Mouse (Mus musculus) embryonic facial prominence, embryonic 12.5 days (tissue): Measurements from ENCODE around the gene Cdhr5. TPM values are rescaled to one million over a fixed set of nuclear protein-coding genes. Genes with fewer than 3 reads are reported as not detected.

Source experiments
- ATAC-seq: fragments of 200-750 bp; cut with Nextera tagmentation; 2 replicates; pipeline ENCODE4 v1.8.0; 2017; ENCODE audit not compliant: insufficient number of reproducible peaks, insufficient read depth, low FRiP score, low TSS enrichment
- H3K27ac ChIP-seq: fragments of 300-500 bp; sonication (generic); 2 replicates; pipeline ENCODE4 v1.5.1; 2016; ENCODE audit warnings: mild to moderate bottlenecking
- H3K27me3 ChIP-seq: fragments of 300-500 bp; sonication (generic); 2 replicates; pipeline ENCODE4 v1.6.1; 2016; ENCODE audit warnings: mild to moderate bottlenecking, moderate library complexity
- H3K36me3 ChIP-seq: fragments of 300-500 bp; sonication (generic); 2 replicates; pipeline ENCODE4 v1.6.1; 2016; ENCODE audit warnings: mild to moderate bottlenecking
- H3K4me1 ChIP-seq: fragments of 300-500 bp; sonication (generic); 2 replicates; pipeline ENCODE4 v1.6.1; 2016
- H3K4me2 ChIP-seq: fragments of 300-500 bp; sonication (generic); replicated peaks from 2 replicates; pipeline ENCODE4 v1.6.1; 2016; ENCODE audit warnings: mild to moderate bottlenecking, moderate library complexity
- H3K4me3 ChIP-seq: fragments of 300-500 bp; sonication (generic); 2 replicates; pipeline ENCODE4 v1.5.1; 2016; ENCODE audit warnings: mild to moderate bottlenecking
- H3K9ac ChIP-seq: fragments of 300-500 bp; sonication (generic); 2 replicates; pipeline ENCODE4 v1.6.1; 2016; ENCODE audit warnings: mild to moderate bottlenecking, moderate library complexity
- H3K9me3 ChIP-seq: fragments of 300-500 bp; sonication (generic); 2 replicates; pipeline ENCODE4 v1.6.1; 2016; ENCODE audit warnings: mild to moderate bottlenecking, moderate library complexity
- WGBS: fragments of 180-500 bp; shearing (Covaris S2); methylation state at CpG from one replicate; pipeline ENCODE4 v1.1.7; 2016; 5-methylcytosine and 5-hydroxymethylcytosine counted together
- polyA plus RNA-seq: library from polyadenylated mRNA; unstranded; fragments of >200 nt; fragmentation: Nextera tagmentation; extraction: Ambion mirVana; gene quantifications from 2 replicates; pipeline ENCODE4 v1.2.1, GENCODE M21; 2016

The Cdhr5 gene
- polyA plus RNA-seq, 1 experiment from 2014 or later, result not detected

- no peaks in the 10 kb centered on the region for H3K9me3 ChIP-seq
- peak overlapping the region; percentile 59; the same call in 1 of the 2 replicates for H3K9ac ChIP-seq
- H3K4me3 ChIP-seq, result peak overlapping the region; percentile 42
- 8% methylated on average over 21 of the region's 22 CpGs for WGBS
- peaks cover 57% of the 10 kb centered on the region for H3K27me3 ChIP-seq
- H3K4me1 ChIP-seq, result peaks cover 30% of the 10 kb centered on the region
- H3K4me2 ChIP-seq, result peak overlapping the region; percentile 96
- no peak overlapping the region for H3K27ac ChIP-seq
- no peak for ATAC-seq
- 0 out of 2 replicates have a peak, but pooled peaks cover 19% of the 10 kb centered on the region for H3K36me3 ChIP-seq
Measured at GRCm38 (mm10) chr7:141294479-141294878, 17.9 kb upstream of the Cdhr5 start.

GRCm38 (mm10) chr7:141293852-141294471, 17.4 kb upstream of the Cdhr5 start:
- peaks cover 57% of the 10 kb centered on the region for H3K27me3 ChIP-seq
- peak overlapping the region; percentile 59 for H3K9ac ChIP-seq
- H3K27ac ChIP-seq, result no peak overlapping the region
- H3K4me2 ChIP-seq, result peak overlapping the region; percentile 96
- H3K36me3 ChIP-seq, result 0 out of 2 replicates have a peak, but pooled peaks cover 15% of the 10 kb centered on the region
- H3K9me3 ChIP-seq, result no peaks in the 10 kb centered on the region
- WGBS, result under 1% methylated on average over 53 of the region's 53 CpGs
- ATAC-seq, result no peak
- peak overlapping the region; percentile 42 for H3K4me3 ChIP-seq
- peaks cover 30% of the 10 kb centered on the region for H3K4me1 ChIP-seq

GRCm38 (mm10) chr7:141292583-141293388, 16.2 kb upstream of the Cdhr5 start:
- WGBS, result 26% methylated on average over 15 of the region's 15 CpGs
- H3K27ac ChIP-seq, result no peak overlapping the region
- H3K9me3 ChIP-seq, result no peaks in the 10 kb centered on the region
- peak overlapping the region; percentile 54 for H3K4me3 ChIP-seq
- H3K4me1 ChIP-seq, result peaks cover 30% of the 10 kb centered on the region
- H3K27me3 ChIP-seq, result peaks cover 57% of the 10 kb centered on the region
- peak overlapping the region; percentile 65; the same call in 1 of the 2 replicates for H3K9ac ChIP-seq
- H3K4me2 ChIP-seq, result peak overlapping the region; percentile 96
- 0 out of 2 replicates have a peak, but pooled peaks cover 9% of the 10 kb centered on the region for H3K36me3 ChIP-seq
- no peak for ATAC-seq

- Histone ChIP-seq H3K4me3 (peak within 1 kb of the TSS; percentile 54), H3K27ac (no peak within 1 kb of the TSS), H3K9me3 (no peaks in the 10 kb centered on the region), H3K27me3 (peaks cover 57% of the 10 kb centered on the region), H3K9ac (peak within 1 kb of the TSS; percentile 65), H3K4me2 (peak within 1 kb of the TSS; percentile 96), H3K36me3 (0 out of 2 replicates have a peak, but pooled peaks cover 3% of the 10 kb centered on the region), H3K4me1 (peaks cover 30% of the 10 kb centered on the region)
- 2% methylated on average over 45 of the region's 46 CpGs for WGBS
- no peak; the same call in 1 of the 2 replicates for ATAC-seq
Measured at GRCm38 (mm10) chr7:141291921-141292582, 15.5 kb upstream of the Cdhr5 start, which contains the start of gene Drd4. Gene Drd4, plus strand, starts transcription at chr7:141292006.

GRCm38 (mm10) chr7:141288042-141288441, 11.5 kb upstream of the Cdhr5 start:
- H3K27me3 ChIP-seq, result peaks cover 26% of the 10 kb centered on the region
- H3K27ac ChIP-seq, result no peak overlapping the region
- H3K36me3 ChIP-seq, result no peaks in the 10 kb centered on the region
- H3K4me2 ChIP-seq, result no peak overlapping the region
- 82% methylated on average over 3 of the region's 3 CpGs for WGBS
- H3K4me3 ChIP-seq, result no peak overlapping the region
- no peak for ATAC-seq
- no peak overlapping the region for H3K9ac ChIP-seq
- H3K4me1 ChIP-seq, result peaks cover 10% of the 10 kb centered on the region; the same call in 1 of the 2 replicates
- H3K9me3 ChIP-seq, result no peaks in the 10 kb centered on the region

- Histone ChIP-seq H3K9ac (no peak overlapping the region), H3K9me3 (no peaks in the 10 kb centered on the region)
- ATAC-seq, result no peak
Measured at GRCm38 (mm10) chr7:141282756-141283155, 6.2 kb upstream of the Cdhr5 start.

GRCm38 (mm10) chr7:141281442-141281841, 4.9 kb upstream of the Cdhr5 start:
- Histone ChIP-seq H3K9me3 (no peaks in the 10 kb centered on the region), H3K4me3 (no peak overlapping the region), H3K4me1 (0 out of 2 replicates have a peak, but pooled peaks cover 6% of the 10 kb centered on the region), H3K36me3 (no peaks in the 10 kb centered on the region), H3K27me3 (0 out of 2 replicates have a peak, but pooled peaks cover 11% of the 10 kb centered on the region), H3K9ac (no peak overlapping the region), H3K27ac (no peak overlapping the region), H3K4me2 (no peak overlapping the region)
- no peak for ATAC-seq
- WGBS, result 68% methylated on average over 6 of the region's 6 CpGs

More at GRCm38 (mm10) chr7:141282756-141283155, 6.2 kb upstream of the Cdhr5 start:
- 88% methylated on average over 4 of the region's 4 CpGs for WGBS
- Histone ChIP-seq H3K4me1 (0 out of 2 replicates have a peak, but pooled peaks cover 6% of the 10 kb centered on the region), H3K27me3 (0 out of 2 replicates have a peak, but pooled peaks cover 11% of the 10 kb centered on the region), H3K36me3 (no peaks in the 10 kb centered on the region), H3K4me2 (no peak overlapping the region), H3K27ac (no peak overlapping the region), H3K4me3 (no peak overlapping the region)

GRCm38 (mm10) chr7:141278766-141279590, 2.4 kb upstream of the Cdhr5 start, which contains the start of gene Sct:
Gene Sct, minus strand, starts transcription at chr7:141279133.
- H3K36me3 ChIP-seq, result no peaks in the 10 kb centered on the region
- peak within 1 kb of the TSS; percentile 96 for H3K4me2 ChIP-seq
- no peaks in the 10 kb centered on the region for H3K9me3 ChIP-seq
- peak within 1 kb of the TSS; percentile 43 for H3K9ac ChIP-seq
- 0 out of 2 replicates have a peak, but pooled peaks have one; percentile 43 for ATAC-seq
- 0 out of 2 replicates have a peak, but pooled peaks cover 6% of the 10 kb centered on the region for H3K4me1 ChIP-seq
- peak within 1 kb of the TSS; percentile 44 for H3K4me3 ChIP-seq
- no peak within 1 kb of the TSS for H3K27ac ChIP-seq
- H3K27me3 ChIP-seq, result 0 out of 2 replicates have a peak, but pooled peaks cover 11% of the 10 kb centered on the region
- WGBS, result 2% methylated on average over 45 of the region's 46 CpGs

- no peak overlapping the region for H3K4me3 ChIP-seq
- H3K4me1 ChIP-seq, result 0 out of 2 replicates have a peak, but pooled peaks cover 6% of the 10 kb centered on the region
- no peak for ATAC-seq
- H3K4me2 ChIP-seq, result peak overlapping the region; percentile 96
- H3K27ac ChIP-seq, result no peak overlapping the region
- 0 out of 2 replicates have a peak overlapping the region, but pooled peaks have one; percentile 43 for H3K9ac ChIP-seq
- H3K9me3 ChIP-seq, result no peaks in the 10 kb centered on the region
- H3K36me3 ChIP-seq, result no peaks in the 10 kb centered on the region
- H3K27me3 ChIP-seq, result 0 out of 2 replicates have a peak, but pooled peaks cover 11% of the 10 kb centered on the region
- WGBS, result 76% methylated on average over 11 of the region's 11 CpGs
Measured at GRCm38 (mm10) chr7:141277701-141278678, 1.4 kb upstream of the Cdhr5 start.
